Mouse (Mus musculus) erythroblast, embryonic 14.5 days (primary cell): Measurements from ENCODE around the gene Clip3. TPM values are rescaled to one million over a fixed set of nuclear protein-coding genes. Genes with fewer than 3 reads are reported as not detected.

ENCODE experiments used
- H3K27me3 ChIP-seq: 2 replicates; pipeline ENCODE4 v1.6.1; 2012; ENCODE audit warnings: inconsistent platforms; ENCODE audit not compliant: control insufficient read depth
- H3K36me3 ChIP-seq: 2 replicates; pipeline ENCODE4 v1.6.1; 2012; ENCODE audit warnings: mild to moderate bottlenecking, inconsistent platforms; ENCODE audit not compliant: control insufficient read depth
- H3K4me1 ChIP-seq: 2 replicates; pipeline ENCODE4 v1.6.1; 2012; ENCODE audit warnings: inconsistent platforms; ENCODE audit not compliant: control insufficient read depth
- H3K4me3 ChIP-seq: replicated peaks from 2 replicates; pipeline ENCODE3; 2012; ENCODE audit warnings: moderate library complexity, mild to moderate bottlenecking, inconsistent platforms
- H3K9me3 ChIP-seq: 2 replicates; pipeline ENCODE4 v1.6.1; 2012; ENCODE audit warnings: low read length, inconsistent platforms, mixed read lengths; ENCODE audit not compliant: control insufficient read depth
- GATA1 ChIP-seq: IDR thresholded peaks from 2 replicates; pipeline ENCODE4 v1.6.1; 2012; ENCODE audit warnings: low read length, inconsistent platforms, mixed read lengths
- TAL1 ChIP-seq: IDR thresholded peaks from 3 replicates; pipeline ENCODE4 v1.6.1; 2012; ENCODE audit warnings: low read length, inconsistent platforms, mixed read lengths
- polyA plus RNA-seq: library from polyadenylated mRNA; stranded (reverse); fragments of >175 nt; gene quantifications from 2 replicates; pipeline ENCODE4 v1.2.3, GENCODE M21; 2012

The Clip3 gene
- polyA plus RNA-seq, 1 experiment, result not detected

- TF ChIP-seq GATA1, result no peak
- no peak for TF ChIP-seq TAL1
- no peak overlapping the region for H3K4me3 ChIP-seq
- peaks cover 28% of the 10 kb centered on the region for H3K27me3 ChIP-seq
Measured at GRCm38 (mm10) chr7:30332622-30333259, 41.2 kb downstream of the Clip3 start.

GRCm38 (mm10) chr7:30333436-30333835 is 41.9 kb downstream of the Clip3 start:
- Histone ChIP-seq H3K4me3 (no peak overlapping the region), H3K36me3 (no peaks in the 10 kb centered on the region), H3K27me3 (peaks cover 28% of the 10 kb centered on the region), H3K9me3 (no peaks in the 10 kb centered on the region), H3K4me1 (no peaks in the 10 kb centered on the region)
- TF ChIP-seq TAL1, result no peak
- TF ChIP-seq GATA1, result no peak

More at GRCm38 (mm10) chr7:30332622-30333259, 41.2 kb downstream of the Clip3 start:
- H3K9me3 ChIP-seq, result no peaks in the 10 kb centered on the region
- H3K4me1 ChIP-seq, result no peaks in the 10 kb centered on the region
- no peaks in the 10 kb centered on the region for H3K36me3 ChIP-seq

GRCm38 (mm10) chr7:30334563-30334962 is 43.0 kb downstream of the Clip3 start:
- Histone ChIP-seq H3K36me3 (no peaks in the 10 kb centered on the region), H3K4me3 (no peak overlapping the region), H3K27me3 (peaks cover 28% of the 10 kb centered on the region), H3K4me1 (no peaks in the 10 kb centered on the region), H3K9me3 (no peaks in the 10 kb centered on the region)
- TF ChIP-seq GATA1, result no peak
- no peak for TF ChIP-seq TAL1

DNA sequence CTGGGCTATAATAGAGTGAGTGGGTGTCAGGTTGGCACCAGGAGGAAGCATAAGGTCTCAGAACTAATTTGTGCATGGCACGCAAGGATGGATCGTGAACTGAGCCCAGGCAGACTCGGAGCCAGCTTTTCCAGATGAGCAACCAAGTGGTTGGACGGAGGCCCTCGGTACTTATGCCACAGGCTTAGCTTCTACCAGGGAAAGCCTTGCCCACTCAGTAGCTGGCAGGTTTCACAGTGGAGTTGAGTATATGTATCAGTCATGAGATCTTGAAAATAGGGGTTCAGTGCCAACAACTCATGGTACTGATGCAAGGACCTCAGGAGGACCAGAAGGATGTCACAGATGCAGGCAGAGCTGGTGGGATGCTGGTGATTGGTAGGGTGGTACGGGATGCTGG is 44.2 kb downstream of the Clip3 start:
- Histone ChIP-seq H3K27me3 (peaks cover 26% of the 10 kb centered on the region), H3K4me3 (no peak overlapping the region), H3K36me3 (no peaks in the 10 kb centered on the region), H3K9me3 (no peaks in the 10 kb centered on the region), H3K4me1 (no peaks in the 10 kb centered on the region)
- TF ChIP-seq TAL1 (no peak), GATA1 (no peak)

- Histone ChIP-seq H3K4me3 (no peak overlapping the region), H3K27me3 (peaks cover 23% of the 10 kb centered on the region), H3K9me3 (no peaks in the 10 kb centered on the region), H3K36me3 (no peaks in the 10 kb centered on the region), H3K4me1 (no peaks in the 10 kb centered on the region)
- TF ChIP-seq GATA1 (no peak), TAL1 (no peak)
Measured at GRCm38 (mm10) chr7:30336384-30336783, 44.9 kb downstream of the Clip3 start.

GRCm38 (mm10) chr7:30339432-30340109 is 48.0 kb downstream of the Clip3 start:
- H3K9me3 ChIP-seq, result no peaks in the 10 kb centered on the region
- H3K36me3 ChIP-seq, result no peaks in the 10 kb centered on the region
- TF ChIP-seq TAL1, result no peak
- TF ChIP-seq GATA1, result no peak
- H3K4me3 ChIP-seq, result no peak overlapping the region
- peaks cover 11% of the 10 kb centered on the region for H3K27me3 ChIP-seq
- H3K4me1 ChIP-seq, result no peaks in the 10 kb centered on the region

DNA sequence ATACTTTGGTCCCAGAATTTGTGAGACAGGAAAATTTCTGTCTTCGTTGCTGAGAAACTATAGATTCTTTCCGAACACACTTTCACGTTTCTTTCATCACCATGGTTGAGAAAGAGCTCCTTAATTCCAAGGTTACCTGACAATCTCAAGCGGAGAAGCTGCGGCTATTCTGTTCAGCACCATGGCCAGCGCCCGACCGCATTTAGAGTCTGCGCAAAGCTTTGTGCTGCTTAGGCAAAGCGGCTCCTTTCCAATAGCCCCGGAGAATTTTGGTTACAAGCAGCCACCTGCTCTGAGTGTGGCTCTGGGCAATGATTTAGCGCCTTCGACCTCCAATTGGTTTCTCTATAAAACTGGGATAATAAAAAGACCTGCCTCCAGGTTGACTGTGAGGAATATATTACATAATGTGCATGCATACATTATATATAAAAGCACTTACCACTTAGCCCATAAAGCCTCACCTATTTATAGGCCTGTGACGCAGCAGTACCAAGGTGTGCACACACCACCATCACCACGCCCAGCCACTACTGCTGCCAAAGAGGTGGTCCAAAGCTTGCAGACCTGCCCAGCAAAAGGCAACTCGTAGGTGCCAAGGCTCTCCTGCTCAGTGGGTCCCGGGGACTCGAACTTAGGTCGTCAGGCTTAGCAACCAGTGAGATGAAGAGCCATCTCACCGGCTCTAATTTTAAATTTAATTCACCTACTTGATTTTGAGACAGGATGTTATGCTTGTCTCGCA is 55.3 kb downstream of the Clip3 start:
- TF ChIP-seq GATA1 (no peak), TAL1 (no peak)
- Histone ChIP-seq H3K4me3 (no peak overlapping the region), H3K36me3 (no peaks in the 10 kb centered on the region), H3K9me3 (no peaks in the 10 kb centered on the region), H3K4me1 (no peaks in the 10 kb centered on the region), H3K27me3 (peaks cover 20% of the 10 kb centered on the region)

DNA sequence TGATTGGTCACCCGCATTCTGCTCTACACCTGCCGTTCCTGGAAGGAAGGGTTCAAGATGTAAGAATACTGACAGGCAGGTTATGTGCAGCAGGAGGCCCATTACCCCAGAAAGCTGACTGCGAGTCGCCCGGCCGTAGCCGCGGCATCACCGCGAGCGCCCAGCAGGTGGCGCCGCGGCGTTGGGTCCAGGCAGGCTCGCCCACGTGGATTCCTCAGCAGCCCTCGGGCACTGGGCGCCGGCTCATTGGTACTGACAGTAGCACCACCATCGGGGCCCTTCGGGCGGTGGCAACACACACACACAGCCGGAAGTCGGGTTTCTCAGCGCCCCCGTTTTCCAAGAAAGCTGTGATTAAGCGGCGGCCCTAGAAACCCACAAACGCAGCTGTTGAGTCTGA is 56.3 kb downstream of the Clip3 start:
- no peaks in the 10 kb centered on the region for H3K9me3 ChIP-seq
- no peak for TF ChIP-seq GATA1
- no peak for TF ChIP-seq TAL1
- no peaks in the 10 kb centered on the region for H3K4me1 ChIP-seq
- H3K4me3 ChIP-seq, result no peak overlapping the region
- no peaks in the 10 kb centered on the region for H3K36me3 ChIP-seq
- H3K27me3 ChIP-seq, result peaks cover 20% of the 10 kb centered on the region

DNA sequence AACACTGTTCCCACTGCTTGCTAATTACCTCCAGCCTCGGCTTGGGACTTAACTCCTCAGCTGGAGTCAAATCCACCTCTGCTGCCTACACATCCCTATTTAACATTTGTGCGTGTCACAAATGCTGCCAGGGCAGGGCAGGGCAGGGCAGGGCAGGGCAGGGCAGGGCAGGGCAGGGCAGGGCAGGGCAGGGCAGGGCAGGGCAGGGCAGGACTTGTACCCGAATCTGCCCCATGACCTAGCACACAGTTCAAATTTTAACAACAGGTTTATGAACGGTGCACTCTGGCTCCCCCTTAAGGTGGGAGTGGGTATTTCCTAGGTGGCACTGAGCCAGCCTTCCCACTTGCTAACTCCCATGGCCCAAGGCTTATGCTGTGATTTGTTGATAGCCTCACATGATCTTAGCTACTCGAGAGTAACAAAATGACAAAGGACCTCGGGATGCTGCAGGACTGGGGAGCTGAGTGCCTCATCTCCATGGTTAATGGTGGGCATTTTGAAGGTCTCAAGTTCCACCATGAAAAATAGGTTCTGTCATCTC is 61.8 kb downstream of the Clip3 start:
- no peaks in the 10 kb centered on the region for H3K4me1 ChIP-seq
- TF ChIP-seq TAL1, result no peak
- TF ChIP-seq GATA1, result no peak
- H3K27me3 ChIP-seq, result peaks cover 6% of the 10 kb centered on the region; the same call in 1 of the 2 replicates
- no peaks in the 10 kb centered on the region; the same call in 1 of the 2 replicates for H3K36me3 ChIP-seq
- H3K9me3 ChIP-seq, result no peaks in the 10 kb centered on the region
- no peak overlapping the region for H3K4me3 ChIP-seq
